18 mouse cellular contexts compared by ENCODE assay signal in genomic region chr3:129658776-129659175, GRCm38 (mm10).
DNase-seq lines count a peak whose midpoint lies in the region; ATAC-seq lines count a peak whose summit lies in the region.
"Had no signal": no experiment of that assay in that cellular context is flagged by ENCODE, and none has a peak within 500 bp of the region (broad histone marks: within the 10 kb centered on the region; RNA-seq: fewer than 3 reads in every experiment).

No protein-coding gene starts in this region.

- H3K4me1 ChIP-seq in hindbrain, embryonic 13.5 days (replicated peaks) = no peaks in the 10 kb centered on the region
- H3K4me1 ChIP-seq: embryonic facial prominence, embryonic 12.5 days; forebrain, embryonic 10.5 days; lung, embryonic 15.5 days; stomach, embryonic 15.5 days had no signal

- H3K36me3 ChIP-seq in hindbrain, embryonic 13.5 days = no peaks in the 10 kb centered on the region
- H3K36me3 ChIP-seq: embryonic facial prominence, embryonic 12.5 days; forebrain, embryonic 10.5 days; lung, embryonic 15.5 days; stomach, embryonic 15.5 days had no signal

- no peak overlapping the region for H3K27ac ChIP-seq in hindbrain, embryonic 13.5 days
- H3K27ac ChIP-seq: embryonic facial prominence, embryonic 12.5 days; forebrain, embryonic 10.5 days; hindbrain, postnatal 0 days; lung, embryonic 15.5 days; stomach, embryonic 15.5 days had no signal

- no peak for ATAC-seq in hindbrain, embryonic 13.5 days (ENCODE audit: low FRiP score)
- ATAC-seq: hindbrain, postnatal 0 days had no signal

- H3K9ac ChIP-seq in hindbrain, embryonic 13.5 days = no peak overlapping the region
- H3K9ac ChIP-seq: embryonic facial prominence, embryonic 12.5 days; lung, embryonic 15.5 days; stomach, embryonic 15.5 days had no signal

- H3K27me3 ChIP-seq in hindbrain, embryonic 13.5 days = no peaks in the 10 kb centered on the region
- H3K27me3 ChIP-seq: embryonic facial prominence, embryonic 12.5 days; stomach, embryonic 15.5 days had no signal

- intact Hi-C loops in heart, postnatal 36 days (cut with DNase I) = no loop called here

- peak; percentile 88 for DNase-seq in CD4-positive, CD25-positive, alpha-beta regulatory T cell, adult 2 months (ENCODE audit: low read depth, low spot score)
- DNase-seq in induced T-regulatory cell, adult 2 months (ENCODE audit: low read depth) = peak; percentile 84
- peak; percentile 35 to 53 for DNase-seq in natural killer cell, adult 2 months (ENCODE audit: low spot score in 2 of 2)
- peak; percentile 14 to 23 for DNase-seq in thymus, postnatal 10 days (ENCODE audit: low spot score in 2 of 2)
- no peak for DNase-seq in heart, postnatal 36 days
- DNase-seq in left cerebral cortex, adult 18-20 months (ENCODE audit: low spot score in 2 of 2) = no peak
- DNase-seq: adrenal gland, postnatal 14 days; cerebellum, postnatal 10 days; heart, postnatal 10 days; layer of hippocampus, adult 9-11 months; left cerebral cortex, postnatal 4 days; right cerebral cortex, postnatal 25 days had no signal

- H3K9me3 ChIP-seq in hindbrain, embryonic 13.5 days = no peaks in the 10 kb centered on the region
- H3K9me3 ChIP-seq: embryonic facial prominence, embryonic 12.5 days; forebrain, embryonic 10.5 days; lung, embryonic 15.5 days; stomach, embryonic 15.5 days had no signal

- no peak overlapping the region for H3K4me3 ChIP-seq in hindbrain, embryonic 13.5 days
- H3K4me3 ChIP-seq: embryonic facial prominence, embryonic 12.5 days; forebrain, embryonic 10.5 days; lung, embryonic 15.5 days; stomach, embryonic 15.5 days had no signal

- no peak overlapping the region for H3K4me2 ChIP-seq in hindbrain, embryonic 13.5 days
- H3K4me2 ChIP-seq: embryonic facial prominence, embryonic 12.5 days; lung, embryonic 15.5 days; stomach, embryonic 15.5 days had no signal

- 96% methylated on average over 7 of the region's 7 CpGs for WGBS in hindbrain, embryonic 13.5 days

Comparison
In these comparisons a context has a peak if more than half of its experiments do, and no peak if none do; other contexts are left out.
1. DNase-seq: peak in CD4-positive, CD25-positive, alpha-beta regulatory T cell, adult 2 months (single experiment), induced T-regulatory cell, adult 2 months (single experiment), natural killer cell, adult 2 months (2 of 2) and thymus, postnatal 10 days (2 of 2); none in heart, postnatal 36 days (0 of 2) and left cerebral cortex, adult 18-20 months (0 of 2).